Mouse (Mus musculus): Measurements from ENCODE around the gene Ostf1.

The Ostf1 gene

GRCm38 (mm10) chr19:18568828-18569430 lies 62.7 kb downstream of the Ostf1 start:
- no peak for DNase-seq (ENCODE audit: low spot score)

DNA sequence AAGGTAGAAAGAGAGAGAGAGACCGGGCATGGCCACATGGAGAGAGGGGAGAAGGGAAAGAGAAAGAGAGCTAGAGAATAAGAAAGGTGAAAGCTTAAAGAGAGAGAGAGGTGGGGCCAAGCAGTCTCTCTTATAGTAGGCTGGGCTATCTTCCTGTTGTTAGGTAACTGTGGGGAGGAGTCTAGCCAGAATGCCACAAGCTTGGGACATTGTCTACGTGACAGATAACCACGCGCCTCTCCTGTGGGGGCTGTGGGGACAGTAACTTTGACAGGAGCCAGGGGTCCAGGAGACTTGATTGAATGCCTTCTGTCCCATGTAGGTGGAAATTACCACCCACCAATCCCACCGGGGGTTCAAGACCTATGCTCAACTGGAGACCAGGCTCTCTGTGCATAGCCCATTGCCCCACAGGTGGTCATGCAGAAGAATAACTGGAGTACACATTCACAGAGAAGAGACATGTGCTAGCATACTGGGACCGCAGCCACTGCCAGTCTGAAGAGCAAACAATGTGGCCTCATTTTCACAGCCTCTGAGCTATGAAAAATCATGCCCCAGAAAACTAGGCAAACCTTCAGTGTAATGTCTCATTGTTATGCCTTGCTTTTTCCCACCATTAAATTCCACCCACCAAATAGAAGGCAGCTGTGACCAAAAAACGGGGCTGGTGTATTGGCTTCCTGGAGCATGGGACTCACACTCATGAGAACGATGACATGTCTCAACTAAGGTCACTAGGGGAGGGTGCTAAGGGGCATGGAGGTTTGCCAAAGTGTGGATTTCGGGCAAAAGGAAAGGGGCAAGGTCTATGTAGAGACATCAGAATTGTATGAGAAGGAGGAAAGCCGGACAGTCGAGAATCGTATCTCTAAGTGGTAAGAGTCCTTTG lies 63.4 kb downstream of the Ostf1 start:
- no peak for DNase-seq (ENCODE audit: low spot score)

DNA sequence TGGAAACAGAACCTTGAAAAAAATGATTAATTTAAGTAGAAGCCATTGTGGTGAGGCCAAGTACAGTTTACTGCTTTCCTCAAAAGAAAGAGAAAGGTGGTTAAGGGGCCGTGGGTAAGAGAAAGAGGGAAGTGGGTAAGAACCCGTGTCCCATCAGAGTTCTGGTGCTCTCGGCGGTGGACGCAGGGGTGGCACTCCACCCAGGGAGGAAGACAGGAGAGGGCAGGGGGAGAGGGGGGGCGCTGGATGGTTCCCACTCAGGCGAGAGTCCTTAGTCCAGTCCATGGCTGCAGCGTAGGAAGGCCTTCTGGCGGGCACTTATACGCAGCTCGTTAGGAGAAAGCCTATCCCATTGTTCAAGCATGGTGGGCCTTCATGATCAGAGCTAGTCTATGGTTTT lies 64.1 kb downstream of the Ostf1 start:
- DNase-seq (ENCODE audit: low spot score), result no peak

- DNase-seq (ENCODE audit: low spot score), result no peak
Observed at GRCm38 (mm10) chr19:18557708-18558107, 73.9 kb downstream of the Ostf1 start.

DNA sequence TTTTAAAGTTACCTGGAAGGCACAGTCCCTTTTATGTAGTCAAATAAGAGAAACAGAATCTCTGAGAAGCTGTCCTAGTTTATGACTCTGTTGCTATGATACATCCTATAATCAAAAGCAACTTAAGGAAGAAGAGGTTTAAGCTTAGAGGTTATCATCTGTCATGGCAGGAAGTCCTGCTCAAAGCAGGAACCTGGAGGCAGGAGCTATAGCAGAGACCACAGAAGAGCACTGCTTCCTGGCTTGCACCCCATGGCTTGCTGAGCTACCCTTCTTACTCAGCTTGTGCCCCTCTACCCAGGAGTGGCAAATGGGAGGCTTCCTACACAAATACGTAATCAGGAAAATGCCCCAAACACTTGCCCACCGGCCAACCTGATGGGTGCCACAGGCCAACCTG lies 76.0 kb downstream of the Ostf1 start:
- DNase-seq (ENCODE audit: low spot score), result no peak

GRCm38 (mm10) chr19:18548668-18549067 lies 83.0 kb downstream of the Ostf1 start:
- peak; percentile 62 for DNase-seq (ENCODE audit: low spot score)
